Mouse (Mus musculus) retina, postnatal 7 days (tissue): ENCODE measurements around the gene Sh3pxd2a.
A peak's percentile ranks its signal among the peaks of the same experiment; 100 is the strongest.

Source experiments
- DNase-seq: peaks from one replicate; pipeline ENCODE4 v3.0.0-alpha.2; 2012; ENCODE audit warnings: low read depth, low spot score

Gene Sh3pxd2a

DNA sequence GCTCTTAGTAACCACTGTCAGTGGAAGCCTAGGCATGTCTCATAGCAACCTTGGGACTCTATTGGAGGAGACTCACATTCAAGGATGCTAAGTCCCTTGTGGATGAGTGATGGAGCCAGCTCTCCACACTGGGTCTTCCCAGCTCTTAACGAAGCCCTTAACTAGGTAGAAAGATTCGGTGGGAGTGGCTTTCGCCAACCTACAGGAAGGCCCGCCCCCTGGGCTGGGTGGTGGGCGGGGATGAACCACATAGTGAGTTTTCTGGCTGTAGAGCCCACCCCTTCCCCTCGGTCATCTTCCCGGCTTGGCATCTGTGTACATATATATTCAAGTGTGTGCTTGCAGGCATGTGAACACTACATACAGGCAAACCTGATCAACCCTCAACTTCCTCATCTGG, 223.2 kb downstream of the Sh3pxd2a start:
- DNase-seq: no peak

DNA sequence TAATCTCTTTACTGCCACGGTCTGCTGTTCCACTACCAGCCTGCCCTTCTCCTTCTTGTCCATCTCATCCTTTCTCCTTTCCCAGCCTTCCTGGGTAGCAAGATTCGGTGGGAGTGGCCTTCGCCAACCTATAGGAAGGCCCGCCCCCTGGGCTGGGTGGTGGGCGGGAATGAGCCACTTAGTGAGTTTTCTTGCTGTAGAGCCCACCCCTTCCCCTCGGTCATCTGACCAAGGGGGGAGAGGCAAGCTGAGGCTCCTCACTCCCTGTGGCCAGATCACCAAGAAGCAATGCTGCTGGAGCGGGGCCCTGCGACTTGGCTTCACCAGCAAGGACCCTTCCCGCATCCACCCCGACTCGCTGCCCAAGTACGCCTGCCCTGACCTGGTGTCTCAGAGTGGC, 224.1 kb downstream of the Sh3pxd2a start:
- DNase-seq: no peak

GRCm38 (mm10) chr19:47233087-47233486, 231.1 kb downstream of the Sh3pxd2a start:
- no peak for DNase-seq

DNA sequence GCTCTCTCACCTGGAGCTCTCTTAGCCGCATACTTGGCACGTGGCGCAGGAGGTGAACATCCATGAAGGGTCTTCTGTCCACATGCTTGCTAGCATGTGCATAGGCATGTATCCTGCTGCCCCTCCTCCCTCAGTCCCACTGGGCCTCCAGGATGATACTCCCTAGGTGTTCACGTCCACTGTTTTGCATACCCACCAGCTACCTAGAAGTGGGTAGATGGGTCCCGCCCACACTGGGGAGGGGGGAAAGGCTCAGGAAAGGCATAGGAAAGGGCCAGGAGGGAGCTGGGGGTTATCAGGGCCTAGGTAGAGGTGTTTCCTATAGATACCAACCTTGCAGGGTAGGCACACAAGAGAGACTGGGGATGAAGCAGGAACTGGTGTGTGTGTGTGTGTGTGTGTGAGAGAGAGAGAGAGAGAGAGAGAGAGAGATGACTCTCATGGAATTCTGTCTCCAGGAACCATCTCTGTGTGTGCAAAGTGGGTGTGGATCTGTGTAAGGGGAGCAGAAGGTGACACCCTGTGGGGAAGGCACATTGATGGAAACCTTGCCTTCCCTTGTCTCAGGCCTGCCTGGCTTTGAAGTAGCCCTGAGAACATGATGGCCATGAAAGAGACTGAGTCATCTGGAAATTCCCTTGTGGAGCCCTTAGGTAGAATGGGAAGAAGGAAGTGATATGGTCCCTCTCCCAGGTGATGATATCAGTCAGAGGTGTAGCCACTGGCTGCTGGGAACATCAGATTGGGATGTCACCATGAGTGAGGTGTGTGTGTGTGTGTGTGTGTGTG, 231.9 kb downstream of the Sh3pxd2a start:
- DNase-seq: no peak

DNA sequence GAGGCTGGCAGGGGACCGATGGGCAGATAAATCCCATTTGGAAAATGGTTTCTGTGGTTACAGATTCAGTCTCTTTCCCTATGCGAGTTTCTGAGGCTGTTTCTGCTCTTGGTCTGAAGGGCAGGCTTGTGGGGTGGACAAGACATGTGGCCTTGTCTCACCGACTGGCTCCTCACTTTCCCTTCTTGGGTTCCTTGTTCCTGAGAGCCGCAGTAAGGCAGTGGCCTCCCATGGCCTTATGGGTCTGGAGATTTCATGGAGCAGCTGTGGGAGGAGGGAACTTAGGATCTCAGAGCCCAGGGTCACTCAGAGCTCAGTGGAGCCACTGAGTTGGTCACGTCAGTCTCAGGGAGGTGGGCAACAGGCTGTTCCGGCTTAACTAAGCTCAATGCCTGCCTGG, 232.8 kb downstream of the Sh3pxd2a start:
- DNase-seq: no peak

DNA sequence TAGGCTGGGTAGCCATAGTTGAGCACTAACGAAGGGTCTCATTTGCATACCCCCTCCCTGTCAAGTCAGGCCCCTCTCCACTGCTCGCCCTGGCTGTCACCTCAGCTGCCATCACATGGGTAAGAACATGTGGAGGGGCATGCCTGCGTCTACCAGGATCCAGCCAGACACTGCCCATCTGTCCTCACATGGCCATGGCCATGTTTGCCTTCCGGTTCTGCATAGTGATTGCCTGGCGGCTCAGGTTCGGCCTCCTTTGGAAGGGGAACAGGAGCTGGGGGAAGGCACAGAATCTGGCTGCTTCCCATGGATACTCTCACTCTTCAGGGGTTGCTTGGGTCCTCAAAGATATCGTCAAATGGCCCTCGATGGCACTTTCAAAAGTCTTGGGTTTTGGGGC, 233.5 kb downstream of the Sh3pxd2a start:
- no peak for DNase-seq

GRCm38 (mm10) chr19:47230082-47230481, 234.1 kb downstream of the Sh3pxd2a start:
- DNase-seq: no peak

DNA sequence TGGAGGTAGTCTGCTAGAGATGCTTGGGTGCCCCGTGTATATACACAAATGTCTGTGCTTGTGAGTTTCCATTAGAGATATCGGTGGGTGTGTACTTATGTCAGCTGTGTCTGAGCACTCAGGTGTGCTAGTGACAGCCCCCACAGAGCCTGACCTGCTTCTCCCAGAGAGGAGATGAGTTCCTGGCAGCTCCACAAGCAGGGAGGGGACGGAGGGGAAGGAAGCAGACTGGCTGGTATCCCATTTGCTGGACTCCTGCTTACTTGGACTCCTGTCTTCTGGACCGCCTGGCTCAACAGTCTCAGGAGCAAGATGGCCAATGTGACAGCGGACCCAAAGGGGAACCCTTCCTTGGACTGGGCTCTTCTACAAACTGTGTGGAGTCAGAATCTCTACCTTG, 234.7 kb downstream of the Sh3pxd2a start:
- no peak for DNase-seq

DNA sequence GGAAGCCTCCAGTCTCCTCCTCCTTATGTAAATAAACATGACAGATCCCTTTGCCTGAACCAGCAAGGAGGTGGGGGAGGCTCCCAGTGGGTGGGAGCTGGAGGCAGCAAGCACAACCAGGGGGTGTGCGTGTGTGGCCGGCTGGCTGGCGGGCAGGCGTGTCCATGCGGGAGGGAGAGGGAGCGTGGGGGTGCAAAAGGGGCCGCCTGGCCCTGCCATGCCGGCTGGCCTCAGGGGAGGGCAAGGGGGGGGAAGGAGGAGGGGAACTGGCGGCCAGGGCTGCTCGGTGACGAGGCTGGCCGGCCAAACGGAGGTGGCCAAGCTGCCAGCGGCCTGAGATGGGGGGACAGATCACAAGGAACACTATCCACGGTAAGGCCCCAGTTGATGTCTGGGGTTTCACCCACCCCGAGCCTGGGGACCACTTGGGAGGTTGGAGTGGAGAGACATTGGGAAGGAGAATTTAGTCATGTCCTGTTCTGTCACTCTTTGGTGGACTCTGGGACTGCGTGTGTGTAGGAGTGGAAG, 235.4 kb downstream of the Sh3pxd2a start:
- DNase-seq: peak; percentile 34

DNA sequence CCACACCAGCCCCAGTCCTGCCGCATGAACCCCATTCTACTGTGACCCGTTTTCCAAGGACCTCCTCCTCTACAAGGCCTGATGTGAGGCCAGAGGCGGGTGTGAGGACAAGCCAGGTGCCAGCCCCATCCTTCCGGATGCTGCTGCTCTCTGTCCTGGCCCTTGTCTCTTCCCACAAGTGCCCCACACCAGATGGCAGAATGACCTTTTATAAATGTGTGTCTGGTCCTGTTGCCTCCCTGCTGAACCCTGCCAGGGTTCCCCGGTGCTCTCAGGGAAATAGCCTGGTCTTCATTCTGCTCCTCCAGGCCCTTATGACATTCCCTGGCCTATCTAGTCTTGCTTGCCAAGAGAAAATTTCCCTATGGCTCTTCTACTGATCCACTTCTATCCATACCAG, 238.4 kb downstream of the Sh3pxd2a start:
- DNase-seq: no peak

- DNase-seq: no peak
Observed at GRCm38 (mm10) chr19:47224743-47225142, 239.5 kb downstream of the Sh3pxd2a start.

DNA sequence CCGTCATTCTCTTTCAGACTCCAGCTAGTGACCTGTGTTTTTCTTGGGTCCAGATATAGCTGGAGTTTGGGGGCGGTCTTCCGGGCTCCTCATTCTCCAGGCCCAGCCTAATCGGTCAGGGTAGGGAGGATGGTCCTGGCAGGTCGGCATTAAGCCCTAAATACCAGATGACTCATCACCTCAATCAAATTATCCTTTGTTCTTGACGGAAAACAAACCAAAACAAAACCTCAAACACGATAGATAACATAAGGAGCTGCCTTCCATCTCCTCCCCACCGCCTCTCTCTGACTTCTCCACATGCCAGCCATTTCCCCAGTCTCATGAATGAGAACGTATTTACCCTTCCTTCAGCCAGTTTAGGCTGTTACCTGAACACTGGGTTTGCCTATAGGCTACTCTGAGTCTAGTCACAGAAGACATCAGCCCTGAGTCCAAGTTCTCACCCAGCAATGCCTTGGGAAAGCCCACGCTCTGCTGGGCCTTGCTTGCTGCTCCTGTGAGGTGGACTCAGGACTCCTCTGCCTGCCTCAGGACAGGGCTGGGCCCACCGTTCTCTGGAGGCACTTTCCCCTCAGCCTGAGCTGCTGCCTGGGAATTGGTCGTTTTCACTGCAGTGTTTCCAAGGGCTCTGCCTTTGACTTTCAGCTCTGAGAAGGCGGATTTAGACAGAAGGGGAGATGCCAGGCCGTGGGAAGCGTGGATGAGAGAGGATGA, 241.2 kb downstream of the Sh3pxd2a start:
- DNase-seq: no peak

DNA sequence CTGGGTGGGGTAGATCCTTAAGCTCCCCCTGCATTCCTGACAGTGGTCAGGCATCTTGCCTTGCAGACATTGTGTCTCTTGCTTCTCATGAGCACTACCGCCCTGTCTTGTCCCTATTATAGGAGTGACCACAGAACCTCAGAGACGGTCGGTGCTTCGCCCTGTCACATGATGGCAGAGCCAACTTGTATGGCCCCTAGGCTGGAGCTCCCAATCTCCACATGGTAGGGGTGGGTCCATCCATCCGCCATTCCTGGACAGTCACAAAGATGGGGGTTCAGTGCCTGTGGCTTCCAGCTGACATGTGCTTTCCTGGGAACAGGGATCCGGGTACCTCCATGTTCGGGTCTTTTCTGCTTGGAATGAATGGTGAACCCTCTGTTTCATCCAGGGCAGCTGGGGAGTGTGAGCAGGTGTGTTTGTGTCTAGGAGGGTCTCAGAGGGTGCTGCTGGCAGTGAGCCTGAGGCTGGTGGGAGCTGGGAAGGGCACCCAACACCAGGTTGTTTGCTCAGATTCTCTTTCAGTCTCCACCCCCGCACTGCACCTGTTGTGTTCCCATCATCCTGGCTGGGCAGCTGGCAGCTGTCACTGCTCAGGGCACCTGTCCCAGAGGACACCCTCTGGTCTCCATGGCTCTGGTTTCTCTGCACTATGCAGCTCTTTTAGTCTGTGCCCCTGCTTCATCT, 241.9 kb downstream of the Sh3pxd2a start:
- no peak for DNase-seq

DNA sequence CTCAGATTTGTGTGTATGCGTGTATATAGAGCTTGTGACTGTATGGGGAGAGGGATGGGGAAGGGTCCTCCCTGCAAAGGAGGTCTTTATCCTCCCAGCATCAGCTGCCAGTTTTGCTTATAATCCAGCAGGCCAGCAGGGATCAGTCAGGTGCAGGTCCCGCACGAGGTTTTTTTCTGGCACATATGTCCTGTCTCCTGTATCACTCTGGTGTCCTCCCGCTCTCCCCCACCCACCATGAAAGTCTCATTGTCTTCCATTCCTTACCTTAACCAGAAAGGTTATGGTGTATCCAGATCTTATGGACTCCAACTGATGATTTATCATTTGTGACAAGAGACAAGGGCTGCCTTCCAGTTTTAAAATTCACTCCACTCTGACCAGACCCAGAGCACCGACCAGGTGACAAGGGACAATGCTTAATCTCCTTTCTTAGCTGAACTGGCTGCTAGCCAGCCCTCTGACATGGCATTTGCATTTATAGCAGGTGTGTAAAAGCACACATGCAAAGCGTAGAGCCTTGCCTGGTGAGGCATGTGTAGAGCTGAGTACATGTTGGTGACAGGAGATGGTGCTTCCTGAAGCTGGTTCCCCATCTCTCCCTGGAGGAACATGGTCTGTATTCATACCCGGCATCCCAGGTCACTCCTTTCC, 242.6 kb downstream of the Sh3pxd2a start:
- DNase-seq: no peak

GRCm38 (mm10) chr19:47221006-47221405, 243.2 kb downstream of the Sh3pxd2a start:
- no peak for DNase-seq

- no peak for DNase-seq
Observed at GRCm38 (mm10) chr19:47220232-47220631, 244.0 kb downstream of the Sh3pxd2a start.

DNA sequence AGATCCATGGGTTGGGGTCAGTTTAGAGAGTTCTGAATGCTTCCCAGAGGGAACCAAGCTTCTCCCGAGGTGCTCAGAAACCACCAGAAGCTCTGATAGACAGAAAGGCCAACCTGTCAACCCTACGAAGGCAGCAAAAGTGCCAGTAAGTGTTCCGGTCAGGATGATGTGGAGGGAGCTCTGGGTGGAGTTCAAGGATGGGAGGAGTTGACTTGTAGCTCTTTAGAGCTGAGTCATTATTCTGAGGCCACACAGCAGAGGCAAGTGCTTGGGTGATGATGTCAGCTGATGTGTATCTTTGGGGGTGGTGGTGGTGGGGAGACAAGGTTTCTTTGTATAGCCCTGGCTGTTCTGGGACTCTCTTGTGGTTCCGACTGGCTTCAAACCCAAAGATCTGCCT, 244.6 kb downstream of the Sh3pxd2a start:
- DNase-seq: no peak

GRCm38 (mm10) chr19:47216766-47217165, 247.4 kb downstream of the Sh3pxd2a start:
- no peak for DNase-seq

- no peak for DNase-seq
Observed at GRCm38 (mm10) chr19:47213470-47213869, 250.7 kb downstream of the Sh3pxd2a start.

- no peak for DNase-seq
Observed at GRCm38 (mm10) chr19:47212401-47212800, 251.8 kb downstream of the Sh3pxd2a start.

GRCm38 (mm10) chr19:47211609-47212312, 252.4 kb downstream of the Sh3pxd2a start:
- DNase-seq: peak; percentile 70
